Mouse (Mus musculus) stomach, postnatal 0 days (tissue): ENCODE data around the gene Nfe2l2.

Experiments
- CTCF ChIP-seq: IDR thresholded peaks from 2 replicates; pipeline ENCODE4 v1.5.1; 2016; ENCODE audit warnings: antibody characterized with exemption, low read depth, mild to moderate bottlenecking, moderate library complexity
- EP300 ChIP-seq: optimal IDR thresholded peaks from 2 replicates; pipeline ENCODE3; 2016; ENCODE audit warnings: antibody characterized with exemption

DNA sequence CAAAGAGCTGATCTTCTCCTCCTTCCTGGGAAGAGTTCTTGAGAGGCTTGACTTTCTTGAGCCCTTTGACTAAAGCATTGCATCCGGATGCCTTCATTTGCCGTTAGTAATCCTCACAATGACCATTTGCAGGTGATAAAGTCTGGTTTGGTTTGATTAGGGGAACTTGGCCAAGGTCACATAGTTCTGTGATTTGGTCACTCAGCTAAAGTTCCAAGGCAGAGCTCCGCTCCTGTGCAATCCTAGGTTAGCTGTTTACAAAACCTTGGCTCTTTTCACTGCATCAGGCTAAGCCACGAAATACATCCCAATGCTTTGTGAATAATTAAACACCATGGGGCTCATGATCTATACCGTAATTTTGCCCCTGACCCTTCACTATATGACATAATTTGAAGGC, 18.5 kb upstream of the Nfe2l2 start:
- no peak for TF ChIP-seq CTCF
- TF ChIP-seq EP300: no peak
